Mouse (Mus musculus) heart, embryonic 11.5 days (tissue): ENCODE results near the gene Ssmem1. TPM values are rescaled to one million over a fixed set of nuclear protein-coding genes. Genes with fewer than 3 reads are reported as not detected.

Source experiments
- ATAC-seq: fragments of 200-750 bp; cut with Nextera tagmentation; replicated peaks from 2 replicates; pipeline ENCODE4 v1.8.0; 2017; ENCODE audit warnings: moderate library complexity; ENCODE audit not compliant: insufficient number of reproducible peaks, low FRiP score, low TSS enrichment
- H3K27ac ChIP-seq: fragments of 300-500 bp; sonication (generic); 2 replicates; pipeline ENCODE4 v1.5.1; 2014; ENCODE audit warnings: mild to moderate bottlenecking, low read depth, low read length
- H3K27me3 ChIP-seq: fragments of 300-500 bp; sonication (generic); 2 replicates; pipeline ENCODE4 v1.6.1; 2014; ENCODE audit warnings: mild to moderate bottlenecking, low read length, mixed read lengths; ENCODE audit not compliant: control insufficient read depth, insufficient read depth
- H3K36me3 ChIP-seq: fragments of 300-500 bp; sonication (generic); 2 replicates; pipeline ENCODE4 v1.6.1; 2014; ENCODE audit warnings: mild to moderate bottlenecking, low read length, moderate library complexity, mixed read lengths; ENCODE audit not compliant: control insufficient read depth, insufficient read depth
- H3K4me1 ChIP-seq: fragments of 300-500 bp; sonication (generic); 2 replicates; pipeline ENCODE4 v1.6.1; 2014; ENCODE audit warnings: low read length; ENCODE audit not compliant: control insufficient read depth, insufficient read depth
- H3K4me2 ChIP-seq: fragments of 300-500 bp; sonication (generic); 2 replicates; pipeline ENCODE4 v1.6.1; 2014; ENCODE audit warnings: mild to moderate bottlenecking, moderate library complexity
- H3K4me3 ChIP-seq: fragments of 300-500 bp; sonication (generic); 2 replicates; pipeline ENCODE4 v1.5.1; 2014; ENCODE audit warnings: low read depth, low read length
- H3K9ac ChIP-seq: fragments of 300-500 bp; sonication (generic); 2 replicates; pipeline ENCODE4 v1.6.1; 2014; ENCODE audit warnings: mild to moderate bottlenecking, low read depth, low read length, moderate library complexity
- H3K9me3 ChIP-seq: fragments of 300-500 bp; sonication (generic); replicated peaks from 2 replicates; pipeline ENCODE4 v1.6.1; 2016; ENCODE audit warnings: low read length; ENCODE audit not compliant: control insufficient read depth
- WGBS: fragments of 180-500 bp; shearing (Covaris S2); extraction: QIAGEN DNeasy Blood & Tissue Kit; methylation state at CpG from one replicate; pipeline ENCODE4 v1.1.7; 2014; ENCODE audit not compliant: insufficient replicate concordance; 5-methylcytosine and 5-hydroxymethylcytosine counted together
- polyA plus RNA-seq: library from polyadenylated mRNA; unstranded; fragments of >200 nt; fragmentation: Nextera tagmentation; extraction: Ambion mirVana; gene quantifications from 2 replicates; pipeline ENCODE4 v1.2.1, GENCODE M21; 2014

Ssmem1 gene
- polyA plus RNA-seq, 1 experiment from 2014 or later, result 0.62 TPM

- no peak for ATAC-seq
- H3K9ac ChIP-seq, result no peak overlapping the region
- H3K27me3 ChIP-seq, result no peaks in the 10 kb centered on the region
- no peaks in the 10 kb centered on the region for H3K36me3 ChIP-seq
- no peak overlapping the region for H3K27ac ChIP-seq
- H3K4me1 ChIP-seq, result peaks cover 8% of the 10 kb centered on the region; the same call in 1 of the 2 replicates
- 72% methylated on average over 3 of the region's 3 CpGs for WGBS
- no peaks in the 10 kb centered on the region for H3K9me3 ChIP-seq
- H3K4me2 ChIP-seq, result no peak overlapping the region
- H3K4me3 ChIP-seq, result no peak overlapping the region
Observed at GRCm38 (mm10) chr6:30471706-30472105, 37.9 kb upstream of the Ssmem1 start.

DNA sequence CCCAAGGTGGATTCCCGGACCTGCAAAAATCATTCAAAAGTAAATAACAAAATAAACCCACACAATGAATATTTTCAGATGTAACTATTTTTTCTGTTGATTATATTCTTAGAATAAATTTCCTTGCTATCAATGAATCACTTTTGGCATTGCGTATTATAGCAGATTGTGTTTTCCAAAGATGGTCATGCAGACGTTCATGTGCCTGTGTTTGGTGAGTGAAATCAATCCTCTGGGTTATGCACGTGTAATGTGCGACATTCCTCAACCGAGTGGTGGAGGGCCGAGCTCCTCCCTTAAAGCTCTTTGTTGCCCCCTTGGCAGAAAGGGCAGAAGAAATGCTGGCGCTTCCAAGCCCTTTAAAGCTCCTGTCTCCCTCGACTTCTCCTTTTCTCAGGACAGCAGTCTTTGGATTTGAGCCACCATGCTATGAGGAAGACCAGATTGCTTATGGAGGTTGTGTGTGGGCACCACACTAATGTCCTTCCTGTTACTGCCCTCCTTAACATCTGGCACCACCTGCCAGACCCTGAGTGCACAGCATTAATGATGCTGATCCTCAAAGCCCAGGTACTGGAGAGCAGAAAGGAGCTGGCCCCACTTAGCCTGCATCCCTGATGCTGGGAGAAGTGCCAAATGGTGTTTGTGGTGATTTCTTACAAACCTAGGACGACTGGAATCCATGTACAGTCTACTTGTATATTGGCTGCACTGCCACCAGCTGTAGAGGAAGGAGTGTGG, 33.5 kb upstream of the Ssmem1 start:
- no peak overlapping the region for H3K27ac ChIP-seq
- no peaks in the 10 kb centered on the region for H3K9me3 ChIP-seq
- 68% methylated on average over 10 of the region's 10 CpGs for WGBS
- H3K4me1 ChIP-seq, result 0 out of 2 replicates have a peak, but pooled peaks cover 2% of the 10 kb centered on the region
- H3K4me2 ChIP-seq, result no peak overlapping the region
- H3K9ac ChIP-seq, result no peak overlapping the region
- H3K27me3 ChIP-seq, result no peaks in the 10 kb centered on the region
- ATAC-seq, result no peak
- H3K36me3 ChIP-seq, result peaks cover 3% of the 10 kb centered on the region
- no peak overlapping the region for H3K4me3 ChIP-seq

GRCm38 (mm10) chr6:30477210-30477714, 32.4 kb upstream of the Ssmem1 start:
- Histone ChIP-seq H3K36me3 (peaks cover 3% of the 10 kb centered on the region), H3K27ac (no peak overlapping the region)
- no peak for ATAC-seq

GRCm38 (mm10) chr6:30477784-30478183, 31.9 kb upstream of the Ssmem1 start:
- 89% methylated on average over 6 of the region's 6 CpGs for WGBS
- Histone ChIP-seq H3K9ac (no peak overlapping the region), H3K4me2 (no peak overlapping the region), H3K4me1 (0 out of 2 replicates have a peak, but pooled peaks cover 2% of the 10 kb centered on the region), H3K27ac (no peak overlapping the region), H3K27me3 (no peaks in the 10 kb centered on the region), H3K9me3 (no peaks in the 10 kb centered on the region), H3K36me3 (peaks cover 8% of the 10 kb centered on the region), H3K4me3 (no peak overlapping the region)
- ATAC-seq, result no peak

More at GRCm38 (mm10) chr6:30477210-30477714, 32.4 kb upstream of the Ssmem1 start:
- no peak overlapping the region for H3K9ac ChIP-seq
- no peaks in the 10 kb centered on the region for H3K27me3 ChIP-seq
- no peak overlapping the region for H3K4me3 ChIP-seq
- no peak overlapping the region for H3K4me2 ChIP-seq
- 82% methylated on average over 8 of the region's 8 CpGs for WGBS
- 0 out of 2 replicates have a peak, but pooled peaks cover 2% of the 10 kb centered on the region for H3K4me1 ChIP-seq
- no peaks in the 10 kb centered on the region for H3K9me3 ChIP-seq

- no peak overlapping the region for H3K4me3 ChIP-seq
- 87% methylated on average over 3 of the region's 3 CpGs for WGBS
- H3K27ac ChIP-seq, result no peak overlapping the region
- no peak for ATAC-seq
- no peak overlapping the region for H3K9ac ChIP-seq
- H3K9me3 ChIP-seq, result no peaks in the 10 kb centered on the region
- peaks cover 16% of the 10 kb centered on the region for H3K36me3 ChIP-seq
- H3K27me3 ChIP-seq, result no peaks in the 10 kb centered on the region
- H3K4me1 ChIP-seq, result 0 out of 2 replicates have a peak, but pooled peaks cover 2% of the 10 kb centered on the region
- no peak overlapping the region for H3K4me2 ChIP-seq
Observed at GRCm38 (mm10) chr6:30479418-30479817, 30.2 kb upstream of the Ssmem1 start.

- 88% methylated on average over 2 of the region's 2 CpGs for WGBS
- no peak for ATAC-seq
Observed at GRCm38 (mm10) chr6:30482908-30483307, 26.7 kb upstream of the Ssmem1 start.

DNA sequence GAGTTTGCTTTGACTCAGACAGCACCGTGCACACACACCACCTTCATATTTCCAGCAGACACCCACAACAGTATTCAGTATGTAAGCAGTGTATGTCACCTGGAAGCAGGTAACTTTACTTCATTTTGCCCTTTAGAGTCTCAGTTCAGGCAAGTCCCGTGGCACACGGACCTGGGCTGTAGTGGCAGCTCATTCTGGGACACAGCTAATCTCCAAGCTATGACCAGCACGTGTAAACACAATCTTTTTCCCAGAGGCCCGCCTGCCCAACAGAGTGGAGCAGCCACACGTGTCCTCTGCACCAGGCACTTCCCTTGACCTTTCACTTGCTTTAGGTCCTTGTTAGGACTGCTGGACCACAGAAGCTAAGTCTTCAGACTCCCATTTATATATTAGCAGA, 23.1 kb upstream of the Ssmem1 start:
- H3K4me3 ChIP-seq, result no peak overlapping the region
- no peak for ATAC-seq
- H3K36me3 ChIP-seq, result peaks cover 54% of the 10 kb centered on the region
- no peak overlapping the region for H3K4me2 ChIP-seq
- H3K27ac ChIP-seq, result no peak overlapping the region
- no peak overlapping the region for H3K9ac ChIP-seq
- WGBS, result 83% methylated on average over 6 of the region's 6 CpGs
- no peaks in the 10 kb centered on the region for H3K4me1 ChIP-seq
- no peaks in the 10 kb centered on the region for H3K27me3 ChIP-seq
- H3K9me3 ChIP-seq, result 0 out of 2 replicates have a peak, but pooled peaks cover 2% of the 10 kb centered on the region

More at GRCm38 (mm10) chr6:30482908-30483307, 26.7 kb upstream of the Ssmem1 start:
- H3K4me2 ChIP-seq, result no peak overlapping the region
- H3K9ac ChIP-seq, result no peak overlapping the region
- H3K27ac ChIP-seq, result no peak overlapping the region
- no peak overlapping the region for H3K4me3 ChIP-seq
- peaks cover 40% of the 10 kb centered on the region for H3K36me3 ChIP-seq
- no peaks in the 10 kb centered on the region for H3K27me3 ChIP-seq
- H3K9me3 ChIP-seq, result 0 out of 2 replicates have a peak, but pooled peaks cover 2% of the 10 kb centered on the region
- H3K4me1 ChIP-seq, result no peaks in the 10 kb centered on the region

- H3K9me3 ChIP-seq, result no peaks in the 10 kb centered on the region
- no peak overlapping the region for H3K4me2 ChIP-seq
- H3K27me3 ChIP-seq, result no peaks in the 10 kb centered on the region
- H3K9ac ChIP-seq, result no peak overlapping the region
- peaks cover 2% of the 10 kb centered on the region; the same call in 1 of the 2 replicates for H3K4me1 ChIP-seq
- no peak overlapping the region for H3K4me3 ChIP-seq
- peaks cover 24% of the 10 kb centered on the region for H3K36me3 ChIP-seq
- WGBS, result 54% methylated on average over 3 of the region's 3 CpGs
- no peak overlapping the region for H3K27ac ChIP-seq
- no peak for ATAC-seq
Observed at GRCm38 (mm10) chr6:30499049-30499448, 10.6 kb upstream of the Ssmem1 start.
